Mouse (Mus musculus) embryonic facial prominence, embryonic 15.5 days (tissue): ENCODE results near the gene Klf17. TPM values are rescaled to one million over a fixed set of nuclear protein-coding genes. Genes with fewer than 3 reads are reported as not detected.
"Not testable (repeated sequence)": the region's sequence is repeated elsewhere in the genome, so short reads cannot be mapped to it uniquely, and the experiment has no call there.

Experiments used
- ATAC-seq: fragments of 200-750 bp; cut with Nextera tagmentation; 2 replicates; pipeline ENCODE4 v1.8.0; 2017; ENCODE audit warnings: low read depth, moderate TSS enrichment; ENCODE audit not compliant: insufficient number of reproducible peaks, low FRiP score, low TSS enrichment
- H3K27ac ChIP-seq: fragments of 300-500 bp; sonication (generic); replicated peaks from 2 replicates; pipeline ENCODE4 v1.5.1; 2015; ENCODE audit warnings: mild to moderate bottlenecking, inconsistent platforms
- H3K27me3 ChIP-seq: fragments of 300-500 bp; sonication (generic); 2 replicates; pipeline ENCODE4 v1.6.1; 2015; ENCODE audit warnings: inconsistent platforms
- H3K36me3 ChIP-seq: fragments of 300-500 bp; sonication (generic); 2 replicates; pipeline ENCODE4 v1.6.1; 2015; ENCODE audit warnings: mild to moderate bottlenecking, inconsistent platforms
- H3K4me1 ChIP-seq: fragments of 300-500 bp; sonication (generic); 2 replicates; pipeline ENCODE4 v1.6.1; 2015; ENCODE audit warnings: inconsistent platforms
- H3K4me2 ChIP-seq: fragments of 300-500 bp; sonication (generic); replicated peaks from 2 replicates; pipeline ENCODE4 v1.6.1; 2015; ENCODE audit warnings: mild to moderate bottlenecking, inconsistent platforms
- H3K4me3 ChIP-seq: fragments of 300-500 bp; sonication (generic); replicated peaks from 2 replicates; pipeline ENCODE4 v1.5.1; 2015; ENCODE audit warnings: mild to moderate bottlenecking, inconsistent platforms
- H3K9ac ChIP-seq: fragments of 300-500 bp; sonication (generic); 2 replicates; pipeline ENCODE4 v1.6.1; 2015; ENCODE audit warnings: inconsistent platforms
- H3K9me3 ChIP-seq: fragments of 300-500 bp; sonication (generic); replicated peaks from 2 replicates; pipeline ENCODE4 v1.6.1; 2016; ENCODE audit warnings: inconsistent platforms
- WGBS: fragments of 180-500 bp; shearing (Covaris S2); methylation state at CpG from one replicate; pipeline ENCODE4 v1.1.7; 2015; 5-methylcytosine and 5-hydroxymethylcytosine counted together
- polyA plus RNA-seq: library from polyadenylated mRNA; unstranded; fragments of >200 nt; fragmentation: Nextera tagmentation; extraction: Ambion mirVana; gene quantifications from 2 replicates; pipeline ENCODE4 v1.2.1, GENCODE M21; 2015

The Klf17 gene
- polyA plus RNA-seq, 1 experiment from 2014 or later: not detected

DNA sequence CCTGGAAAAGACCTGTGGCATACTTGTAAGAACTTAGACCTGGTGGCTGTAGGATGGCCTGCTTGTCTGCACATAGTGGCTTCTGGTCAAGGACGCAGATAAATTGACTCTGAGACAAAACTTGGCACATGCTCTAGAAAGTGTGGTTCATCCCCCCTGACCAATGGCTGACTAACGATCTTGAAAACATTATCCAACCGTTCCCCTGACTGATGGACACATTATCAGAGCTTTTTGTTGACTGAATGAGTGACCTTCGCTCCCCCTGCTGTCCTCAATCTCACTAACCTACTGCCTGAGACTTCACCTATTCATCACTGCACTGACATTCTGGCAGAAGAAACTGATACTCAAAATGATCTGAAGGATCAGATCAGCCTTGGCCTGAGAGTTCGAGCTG, 13.0 kb downstream of the Klf17 start:
- 76% methylated on average over 5 of the region's 5 CpGs for WGBS

DNA sequence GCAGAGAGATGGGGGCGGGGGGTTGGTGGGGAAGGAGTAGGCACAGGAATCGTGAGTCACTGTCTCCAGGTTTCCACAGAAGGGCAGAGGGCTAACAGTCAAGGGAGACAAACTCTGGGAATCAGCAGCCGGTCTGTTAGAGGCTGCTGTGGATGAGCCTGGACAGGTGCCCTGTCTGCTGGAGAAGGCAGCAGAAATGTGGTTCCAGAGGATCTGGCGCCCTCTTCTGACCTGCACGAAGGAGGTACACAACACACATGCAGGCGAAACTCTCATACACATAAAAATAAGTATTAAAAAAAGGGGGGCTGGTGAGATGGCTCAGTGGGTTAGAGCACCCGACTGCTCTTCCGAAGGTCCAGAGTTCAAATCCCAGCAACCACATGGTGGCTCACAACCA, 27.9 kb downstream of the Klf17 start:
- no peak overlapping the region for H3K27ac ChIP-seq
- no peak overlapping the region for H3K9ac ChIP-seq
- WGBS: 55% methylated on average over 8 of the region's 8 CpGs
- no peak overlapping the region for H3K4me2 ChIP-seq
- H3K9me3 ChIP-seq: no peaks in the 10 kb centered on the region
- ATAC-seq: no peak
- H3K36me3 ChIP-seq: no peaks in the 10 kb centered on the region
- H3K4me3 ChIP-seq: no peak overlapping the region
- H3K27me3 ChIP-seq: no peaks in the 10 kb centered on the region
- H3K4me1 ChIP-seq: no peaks in the 10 kb centered on the region

More for the DNA sequence above, 13.0 kb downstream of the Klf17 start:
- H3K4me2 ChIP-seq, H3K36me3 ChIP-seq, H3K4me3 ChIP-seq, H3K9ac ChIP-seq, H3K4me1 ChIP-seq, H3K27me3 ChIP-seq, H3K9me3 ChIP-seq, ATAC-seq, H3K27ac ChIP-seq: not testable (repeated sequence)

DNA sequence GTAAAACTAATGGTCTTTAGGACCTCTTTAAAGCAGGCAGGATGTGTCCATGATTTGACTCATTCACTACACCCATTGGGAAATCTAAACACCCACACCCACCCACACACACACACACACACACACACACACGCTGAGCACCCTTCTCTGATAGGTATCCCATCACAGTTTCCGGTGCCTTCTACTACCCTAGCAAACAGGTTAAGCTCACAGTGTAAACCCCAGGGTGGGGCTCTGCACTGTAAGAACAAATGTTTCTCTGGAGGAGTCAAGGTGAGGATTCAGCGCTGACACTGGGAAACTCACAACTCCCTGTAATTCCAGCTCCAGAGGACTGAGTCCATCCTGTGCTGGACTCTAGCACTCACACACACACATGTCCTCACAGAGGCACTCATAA, 33.5 kb downstream of the Klf17 start:
- Histone ChIP-seq H3K4me1 (no peaks in the 10 kb centered on the region), H3K9ac (no peak overlapping the region), H3K4me3 (no peak overlapping the region), H3K27me3 (no peaks in the 10 kb centered on the region), H3K4me2 (no peak overlapping the region), H3K36me3 (no peaks in the 10 kb centered on the region), H3K9me3 (no peaks in the 10 kb centered on the region), H3K27ac (no peak overlapping the region)
- no peak for ATAC-seq
- WGBS: 73% methylated on average over 3 of the region's 3 CpGs

DNA sequence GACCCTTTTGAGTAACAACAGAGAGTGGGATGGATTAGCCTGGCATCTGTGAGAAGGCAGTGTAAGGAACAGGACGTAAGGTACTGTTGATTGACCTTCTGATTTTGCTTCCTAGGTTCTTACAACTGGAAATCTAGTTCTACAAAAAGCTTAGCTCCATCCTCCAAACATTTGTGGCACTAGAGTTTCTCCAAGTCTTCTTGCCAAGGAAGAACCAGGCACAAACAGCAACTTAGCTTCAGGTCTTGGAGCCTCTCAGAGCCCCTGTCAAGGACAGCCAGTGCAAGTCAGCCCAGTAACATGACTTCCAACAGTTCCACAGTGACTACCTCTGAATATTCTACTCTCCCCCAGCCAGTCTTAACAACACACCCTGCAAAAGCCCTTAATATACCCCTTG, 41.3 kb downstream of the Klf17 start, which contains the start of gene Gm12845:
Gm12845 (plus strand) TSS at position 301 of the 400 bp plus-strand sequence.
- Histone ChIP-seq H3K4me3 (no peak within 1 kb of the TSS), H3K9ac (no peak within 1 kb of the TSS), H3K4me2 (no peak within 1 kb of the TSS), H3K27ac (no peak within 1 kb of the TSS), H3K27me3 (no peaks in the 10 kb centered on the region), H3K4me1 (no peaks in the 10 kb centered on the region), H3K36me3 (no peaks in the 10 kb centered on the region), H3K9me3 (no peaks in the 10 kb centered on the region)
- ATAC-seq: no peak
- 79% methylated on average over 1 of the region's 1 CpGs for WGBS

DNA sequence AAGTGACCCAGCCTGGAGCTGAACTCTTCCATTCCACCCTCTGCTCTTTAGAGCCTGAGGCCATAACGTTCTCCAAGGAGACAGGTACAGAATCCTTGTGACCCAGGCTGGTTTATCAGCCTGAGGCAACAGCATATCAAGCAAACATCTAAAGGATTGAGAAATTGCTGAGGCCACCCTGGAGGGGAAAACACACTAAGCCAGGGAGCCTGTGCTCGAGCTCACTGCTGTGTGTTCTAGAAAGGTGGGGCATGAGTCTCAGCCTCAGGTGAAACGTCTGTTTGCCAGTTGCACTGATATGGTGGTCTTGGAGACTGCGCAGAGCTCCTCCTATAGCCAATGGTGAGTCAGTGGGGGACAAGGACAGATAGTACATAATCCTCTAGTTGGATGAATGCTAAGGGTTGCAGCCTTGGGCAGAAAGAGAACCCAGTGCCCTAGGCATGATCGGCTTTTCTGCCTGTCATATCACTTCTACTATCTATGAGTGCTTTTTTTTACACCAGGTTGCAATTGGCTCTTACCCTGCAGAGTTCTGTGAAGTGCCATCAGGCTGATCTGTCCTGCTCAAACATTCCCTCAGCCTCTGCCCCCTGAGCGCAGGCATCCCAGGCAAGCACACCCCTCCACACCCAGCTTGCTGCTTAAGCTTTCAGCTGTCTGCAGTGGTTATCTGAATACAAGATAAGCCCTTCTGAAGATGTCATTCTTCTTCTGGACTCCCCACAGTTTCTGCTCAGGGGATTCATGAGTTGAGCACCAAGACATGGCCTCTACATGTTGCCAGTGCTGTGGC, 51.9 kb downstream of the Klf17 start:
- no peak overlapping the region for H3K4me3 ChIP-seq
- whole genome bisulfite sequencing: 71% methylated on average over 6 of the region's 6 CpGs
- H3K27ac ChIP-seq: no peak overlapping the region
- no peak overlapping the region for H3K9ac ChIP-seq
- H3K4me2 ChIP-seq: no peak overlapping the region
- no peak for ATAC-seq
- H3K9me3 ChIP-seq: no peaks in the 10 kb centered on the region
- no peaks in the 10 kb centered on the region for H3K4me1 ChIP-seq
- H3K27me3 ChIP-seq: no peaks in the 10 kb centered on the region
- no peaks in the 10 kb centered on the region for H3K36me3 ChIP-seq

DNA sequence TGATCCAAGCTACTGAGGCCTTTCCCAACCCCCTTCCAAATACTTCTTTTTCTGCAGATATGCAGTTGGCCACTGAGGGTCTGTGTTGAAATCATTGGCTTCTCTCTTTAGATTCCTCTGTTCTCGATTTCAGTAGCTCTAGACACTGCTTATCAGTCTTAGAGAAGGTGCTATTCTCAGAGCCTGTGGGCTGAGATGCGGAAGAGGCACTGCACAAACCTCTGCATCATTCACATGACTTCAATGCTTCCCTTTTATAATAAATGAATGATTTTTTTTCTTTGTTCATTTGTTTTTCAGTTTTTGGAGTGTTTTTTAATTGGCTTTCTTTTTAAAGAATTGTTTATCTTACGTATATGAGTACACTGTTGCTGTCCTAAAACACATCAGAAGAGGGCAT, 53.1 kb downstream of the Klf17 start:
- no peak for ATAC-seq
- Histone ChIP-seq H3K4me3 (no peak overlapping the region), H3K36me3 (no peaks in the 10 kb centered on the region), H3K27ac (no peak overlapping the region), H3K4me2 (no peak overlapping the region), H3K4me1 (no peaks in the 10 kb centered on the region), H3K9me3 (no peaks in the 10 kb centered on the region), H3K27me3 (no peaks in the 10 kb centered on the region), H3K9ac (no peak overlapping the region)
- 76% methylated on average over 3 of the region's 3 CpGs for WGBS

DNA sequence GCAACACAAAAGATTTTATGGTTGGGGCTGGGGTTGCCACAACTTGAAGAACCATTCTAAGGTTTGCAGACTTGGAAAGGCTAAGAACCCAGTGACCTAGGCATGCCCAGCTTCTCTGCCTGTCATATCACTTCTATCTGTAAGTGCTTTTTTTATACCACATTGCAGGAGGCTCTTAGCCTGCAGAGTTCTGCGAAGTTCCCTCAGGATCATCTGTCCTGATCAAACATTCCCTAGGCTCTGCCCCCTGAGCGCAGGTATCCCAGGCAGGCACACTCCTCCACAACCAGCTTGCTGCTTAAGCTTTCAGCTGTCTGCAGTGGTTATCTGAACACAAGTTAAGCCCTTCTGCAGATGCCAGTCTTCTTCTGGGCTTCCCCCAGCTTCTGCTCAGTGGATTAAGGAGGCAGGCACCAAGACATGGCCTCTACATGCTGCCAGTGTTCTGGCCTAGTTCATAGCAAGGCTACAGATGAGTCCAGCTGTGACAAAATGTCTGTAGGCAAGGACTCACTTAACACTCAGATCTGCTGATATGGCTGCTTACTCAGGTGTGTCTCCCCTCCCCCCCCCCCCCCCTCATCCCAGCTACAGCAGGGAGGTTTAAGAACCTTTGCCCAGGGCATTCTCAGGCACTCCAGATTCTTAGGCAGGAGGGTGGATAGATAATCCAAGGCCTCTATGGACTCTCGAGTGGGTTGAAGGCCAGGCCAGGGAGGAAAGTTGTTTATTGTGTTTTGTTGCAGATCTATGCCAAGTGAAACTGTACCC, 56.5 kb downstream of the Klf17 start:
- ATAC-seq: no peak
- Histone ChIP-seq H3K4me3 (no peak overlapping the region), H3K9ac (no peak overlapping the region), H3K27me3 (no peaks in the 10 kb centered on the region), H3K36me3 (no peaks in the 10 kb centered on the region), H3K4me2 (no peak overlapping the region), H3K27ac (no peak overlapping the region), H3K4me1 (no peaks in the 10 kb centered on the region), H3K9me3 (no peaks in the 10 kb centered on the region)
- WGBS: 66% methylated on average over 3 of the region's 3 CpGs

Other genes with a start within 250 kb of the Klf17 start
- 159 and 169 TPM in 2 replicates for gene Eri3, start 215.3 kb downstream of the Klf17 start, polyA plus RNA-seq
- gene Dmap1, start 83.4 kb downstream of the Klf17 start, polyA plus RNA-seq: 53.4 and 57.3 TPM in 2 replicates
- gene Gm12845, start 41.2 kb downstream of the Klf17 start, polyA plus RNA-seq: not detected in 2 replicates
- gene Slc6a9, start 68.9 kb upstream of the Klf17 start, polyA plus RNA-seq: 9.4 and 13.2 TPM in 2 replicates
- gene Ccdc24, start 106.9 kb upstream of the Klf17 start, polyA plus RNA-seq: 1.5 and 3.6 TPM in 2 replicates
- gene B4galt2, start 117.8 kb upstream of the Klf17 start, polyA plus RNA-seq: 31.1 and 32.0 TPM in 2 replicates
- gene Atp6v0b, start 121.7 kb upstream of the Klf17 start, polyA plus RNA-seq: 252 and 271 TPM in 2 replicates
- gene Dph2, start 126.4 kb upstream of the Klf17 start, polyA plus RNA-seq: 15.8 and 16.7 TPM in 2 replicates
- gene Ipo13, start 149.4 kb upstream of the Klf17 start, polyA plus RNA-seq: 46.1 and 49.6 TPM in 2 replicates
- gene Artn, start 164.1 kb upstream of the Klf17 start, polyA plus RNA-seq: 2.1 and 4.3 TPM in 2 replicates